In the genomic region with DNA sequence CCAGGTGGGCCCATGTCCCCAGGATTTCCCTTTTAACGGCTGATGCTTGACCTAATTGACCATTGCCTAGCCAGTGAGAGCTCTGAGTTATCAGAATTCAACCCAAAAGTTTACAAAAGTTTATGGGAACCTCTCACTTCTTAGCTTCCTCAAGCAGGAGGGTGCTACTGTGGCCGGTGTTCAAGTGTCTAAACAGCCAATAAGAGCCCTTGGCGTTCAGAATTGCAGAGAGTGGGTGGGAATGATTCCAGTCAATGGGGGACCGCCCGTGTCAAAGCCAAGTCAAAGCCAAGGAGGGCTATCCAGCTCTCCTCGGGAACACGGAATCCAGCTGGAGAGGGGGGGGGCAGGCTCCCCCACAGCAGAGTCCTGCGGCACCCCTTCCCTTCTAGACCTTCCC, we compare ENCODE assay signal across 20 mouse cellular contexts. TPM values are rescaled to one million over a fixed set of nuclear protein-coding genes. Genes with fewer than 3 reads are reported as not detected.
"Had no signal": no experiment of that assay in that cellular context is flagged by ENCODE, and none has a peak within 500 bp of the region (broad histone marks: within the 10 kb centered on the region; RNA-seq: fewer than 3 reads in every experiment).

No protein-coding gene starts in this region.

- H3K4me3 ChIP-seq: limb, embryonic 13.5 days; liver, embryonic 15.5 days; midbrain, embryonic 13.5 days; neural tube, embryonic 13.5 days; stomach, embryonic 15.5 days had no signal

- DNase-seq: kidney, adult 18-20 months; kidney, postnatal 25 days; lung, adult 2 months; lung, postnatal 14 days; lung, postnatal 4 days; retina, postnatal 1 day; right cerebral cortex, postnatal 25 days; spleen, adult 18-20 months; thymus, adult 2 months; thymus, postnatal 14 days had no signal

- H3K36me3 ChIP-seq: limb, embryonic 10.5 days; limb, embryonic 13.5 days; liver, embryonic 15.5 days; stomach, embryonic 15.5 days had no signal

- H3K9me3 ChIP-seq: limb, embryonic 10.5 days; limb, embryonic 13.5 days; liver, embryonic 15.5 days; midbrain, embryonic 13.5 days; neural tube, embryonic 13.5 days; stomach, embryonic 15.5 days had no signal

- ATAC-seq: inflammation-experienced regulatory T-cells, adult 6 months; midbrain, embryonic 13.5 days had no signal

- H3K4me2 ChIP-seq: neural tube, embryonic 13.5 days; stomach, embryonic 15.5 days had no signal

- H3K9ac ChIP-seq: limb, embryonic 13.5 days; liver, embryonic 15.5 days; midbrain, embryonic 13.5 days; stomach, embryonic 15.5 days had no signal

- H3K27ac ChIP-seq: kidney, postnatal 0 days; limb, embryonic 10.5 days; limb, embryonic 13.5 days; liver, embryonic 15.5 days; midbrain, embryonic 13.5 days; neural tube, embryonic 13.5 days; stomach, embryonic 15.5 days had no signal

RNA-seq across cellular contexts. Expression of a gene that starts 11.3 kb away (rescaled TPM):
- total RNA-seq: megakaryocyte-erythroid progenitor cell, adult 5-6 weeks; neutrophil, adult 5-6 weeks had no signal

RNA-seq across cellular contexts. Expression of a gene that starts 15.2 kb away (rescaled TPM):
- total RNA-seq: neutrophil, adult 5-6 weeks had no signal

RNA-seq across cellular contexts. Expression of a gene that starts 20.9 kb away (rescaled TPM):
- total RNA-seq: megakaryocyte-erythroid progenitor cell, adult 5-6 weeks; neutrophil, adult 5-6 weeks had no signal
- polyA plus RNA-seq: inflammation-experienced regulatory T-cells, adult 6 months had no signal
